Mouse (Mus musculus) thymus, adult 2 months (tissue): ENCODE results near the gene Prmt2.

Source experiments
- CTCF ChIP-seq: fragments of 200-500 bp; IDR thresholded peaks from 2 replicates; pipeline ENCODE4 v1.5.1; 2012; ENCODE audit warnings: mild to moderate bottlenecking, control low read depth, low read length, moderate library complexity, borderline replicate concordance; ENCODE audit not compliant: control insufficient read depth, poor library complexity, insufficient read depth; ENCODE audit errors: extremely low read depth
- POLR2A ChIP-seq: fragments of 200-500 bp; IDR thresholded peaks from 2 replicates; pipeline ENCODE4 v1.6.1; 2012; ENCODE audit warnings: mild to moderate bottlenecking, low read length, control low read depth, moderate library complexity; ENCODE audit not compliant: control insufficient read depth, poor library complexity, insufficient read depth; ENCODE audit errors: extremely low read depth

- no peak for TF ChIP-seq CTCF
- TF ChIP-seq POLR2A: no peak
Observed at GRCm38 (mm10) chr10:76255617-76256016, 18.0 kb upstream of the Prmt2 start.
